Mouse (Mus musculus) liver, adult 2 months (tissue): ENCODE results near the gene Hyal2. TPM values are rescaled to one million over a fixed set of nuclear protein-coding genes. Genes with fewer than 3 reads are reported as not detected.

Experiments
- DNase-seq: peaks from one replicate; pipeline ENCODE4 v3.0.0-alpha.2; 2011; ENCODE audit warnings: low read depth, low spot score; ENCODE audit errors: extremely low read depth
- H3K27ac ChIP-seq: fragments of 200-500 bp; replicated peaks from 2 replicates; pipeline ENCODE4 v1.5.1; 2012; ENCODE audit warnings: low read depth, mild to moderate bottlenecking, control low read depth, inconsistent platforms, low read length; ENCODE audit not compliant: insufficient read depth
- H3K27me3 ChIP-seq: fragments of 200-500 bp; 2 replicates; pipeline ENCODE4 v1.6.1; 2012; ENCODE audit warnings: mild to moderate bottlenecking, moderate library complexity, low read length, inconsistent platforms; ENCODE audit not compliant: control insufficient read depth, insufficient read depth
- H3K36me3 ChIP-seq: fragments of 200-500 bp; 2 replicates; pipeline ENCODE4 v1.6.1; 2012; ENCODE audit warnings: low read length, inconsistent platforms; ENCODE audit not compliant: control insufficient read depth, insufficient read depth
- H3K4me1 ChIP-seq: fragments of 200-500 bp; 2 replicates; pipeline ENCODE4 v1.6.1; 2011; ENCODE audit warnings: low read length; ENCODE audit not compliant: control insufficient read depth, insufficient read depth
- H3K4me3 ChIP-seq: fragments of 200-500 bp; 2 replicates; pipeline ENCODE4 v1.5.1; 2011; ENCODE audit warnings: low read depth, mild to moderate bottlenecking, control low read depth, low read length, moderate library complexity; ENCODE audit not compliant: insufficient read depth
- H3K79me2 ChIP-seq: fragments of 200-500 bp; 2 replicates; pipeline ENCODE4 v1.6.1; 2012; ENCODE audit warnings: inconsistent platforms, mild to moderate bottlenecking, low read length, moderate library complexity; ENCODE audit not compliant: control insufficient read depth, insufficient read depth
- H3K9ac ChIP-seq: fragments of 200-500 bp; 2 replicates; pipeline ENCODE4 v1.6.1; 2012; ENCODE audit warnings: low read depth, mild to moderate bottlenecking, control low read depth, inconsistent platforms, low read length
- CTCF ChIP-seq: fragments of 200-500 bp; IDR thresholded peaks from 2 replicates; pipeline ENCODE4 v1.5.1; 2011; ENCODE audit warnings: low read depth, low read length, control low read depth
- POLR2A ChIP-seq: fragments of 200-500 bp; IDR thresholded peaks from 2 replicates; pipeline ENCODE4 v1.6.1; 2011; ENCODE audit warnings: low read length, control low read depth; ENCODE audit not compliant: insufficient read depth; ENCODE audit errors: extremely low read depth
- WGBS: fragments of 180-500 bp; shearing (Covaris S2); methylation state at CpG from one replicate; pipeline ENCODE4 v1.1.7; 2018; 5-methylcytosine and 5-hydroxymethylcytosine counted together
- polyA plus RNA-seq: library from polyadenylated mRNA; depleted of rRNA; stranded (reverse); fragments of >200 nt; gene quantifications from 2 replicates; pipeline ENCODE4 v1.2.3, GENCODE M21; 2012
- total RNA-seq: library from RNA; depleted of rRNA; stranded (reverse); fragments of >200 nt; gene quantifications from 2 replicates; pipeline ENCODE4 v1.2.3, GENCODE M21; 2014

The Hyal2 gene
- total and polyA plus RNA-seq, 2 experiments = 38.4 to 64.1 TPM

DNA sequence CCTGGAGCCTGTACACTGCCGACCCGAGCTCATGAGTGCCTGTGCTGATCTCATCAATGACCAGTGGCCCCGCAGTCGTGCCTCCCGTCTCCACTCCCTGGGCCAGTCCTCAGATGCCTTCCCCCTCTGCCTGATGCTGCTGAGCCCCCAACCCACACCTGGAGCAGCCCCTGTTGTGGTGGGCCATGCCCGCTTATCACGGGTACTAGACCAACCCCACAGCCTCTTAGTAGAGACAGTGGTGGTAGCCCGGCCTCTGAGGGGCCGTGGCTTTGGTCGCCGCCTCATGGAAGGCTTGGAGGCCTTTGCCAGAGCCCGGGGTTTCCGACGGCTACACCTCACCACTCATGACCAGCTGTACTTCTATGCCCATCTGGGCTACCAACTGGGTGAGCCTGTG lies 15.4 kb downstream of the Hyal2 start:
- peak overlapping the region; percentile 13 for H3K27ac ChIP-seq
- H3K79me2 ChIP-seq = peaks cover 5% of the 10 kb centered on the region; the same call in 1 of the 2 replicates
- H3K27me3 ChIP-seq = no peaks in the 10 kb centered on the region
- peaks cover 21% of the 10 kb centered on the region for H3K4me1 ChIP-seq
- H3K9ac ChIP-seq = no peak overlapping the region
- TF ChIP-seq CTCF (no peak), POLR2A (no peak)
- 89% methylated on average over 14 of the region's 14 CpGs for WGBS
- H3K36me3 ChIP-seq = peaks cover 2% of the 10 kb centered on the region; the same call in 1 of the 2 replicates
- no peak overlapping the region for H3K4me3 ChIP-seq
- no peak for DNase-seq

- H3K4me1 ChIP-seq = peaks cover 30% of the 10 kb centered on the region
- no peak overlapping the region for H3K4me3 ChIP-seq
- no peak overlapping the region for H3K9ac ChIP-seq
- no peaks in the 10 kb centered on the region for H3K79me2 ChIP-seq
- no peaks in the 10 kb centered on the region for H3K36me3 ChIP-seq
- no peak for TF ChIP-seq POLR2A
- no peak for TF ChIP-seq CTCF
- H3K27me3 ChIP-seq = no peaks in the 10 kb centered on the region
- WGBS = 88% methylated on average over 5 of the region's 5 CpGs
- DNase-seq = no peak
- H3K27ac ChIP-seq = no peak overlapping the region
Observed at GRCm38 (mm10) chr9:107586504-107586903, 18.8 kb downstream of the Hyal2 start.

DNA sequence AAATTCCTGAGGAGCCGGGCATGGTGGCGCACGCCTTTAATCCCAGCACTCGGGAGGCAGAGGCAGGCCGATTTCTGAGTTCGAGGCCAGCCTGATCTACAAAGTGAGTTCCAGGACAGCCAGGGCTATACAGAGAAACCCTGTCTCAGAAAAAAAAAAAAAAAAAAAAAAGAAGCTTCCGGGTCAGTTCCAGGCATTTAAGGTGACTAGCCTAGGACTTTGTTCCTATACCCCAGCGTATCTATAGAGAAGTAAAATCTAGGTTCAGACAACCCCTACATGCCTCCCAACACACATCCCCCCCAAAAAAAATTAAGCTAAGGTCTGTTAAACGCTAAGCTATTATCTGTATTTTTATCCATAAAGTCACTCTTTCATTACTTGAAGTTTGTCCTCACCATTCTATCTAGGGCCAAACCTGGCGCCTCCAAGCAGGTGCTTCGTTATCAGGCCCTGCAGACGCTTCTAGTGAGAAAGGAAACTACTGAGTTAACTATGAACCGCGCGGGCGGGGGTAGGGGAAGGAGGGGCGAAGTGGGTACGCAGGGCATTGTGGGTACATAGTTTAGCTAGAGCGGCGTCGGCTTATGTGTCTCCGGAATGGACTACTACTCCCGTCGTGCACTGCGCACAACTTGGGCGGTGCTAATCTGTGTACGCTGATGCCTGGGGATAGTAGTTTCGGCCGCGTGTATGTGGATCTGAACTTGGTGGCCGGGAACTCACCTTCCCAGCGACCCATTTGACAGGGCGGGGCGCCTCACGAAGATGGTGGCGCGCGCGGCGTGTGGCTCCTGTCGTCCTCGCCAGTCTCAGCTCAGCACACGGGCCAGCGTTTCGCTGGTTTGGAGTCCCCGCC lies 19.5 kb downstream of the Hyal2 start, which contains the start of gene Ifrd2:
Gene Ifrd2, plus strand, starts transcription at position 669 of the 859 bp plus-strand sequence.
- Histone ChIP-seq H3K27ac (peak within 1 kb of the TSS; percentile 88), H3K9ac (peak within 1 kb of the TSS; percentile 28), H3K27me3 (no peaks in the 10 kb centered on the region), H3K79me2 (no peaks in the 10 kb centered on the region), H3K4me3 (peak within 1 kb of the TSS; percentile 61), H3K36me3 (peaks cover 4% of the 10 kb centered on the region; the same call in 1 of the 2 replicates), H3K4me1 (peaks cover 25% of the 10 kb centered on the region)
- peak; percentile 99 for DNase-seq
- TF ChIP-seq CTCF (no peak), POLR2A (no peak)
- WGBS = 9% methylated on average over 46 of the region's 46 CpGs

GRCm38 (mm10) chr9:107587833-107588639 lies 20.3 kb downstream of the Hyal2 start:
- peak overlapping the region; percentile 28 for H3K9ac ChIP-seq
- no peaks in the 10 kb centered on the region for H3K79me2 ChIP-seq
- TF ChIP-seq CTCF (no peak), POLR2A (no peak)
- peaks cover 4% of the 10 kb centered on the region; the same call in 1 of the 2 replicates for H3K36me3 ChIP-seq
- H3K27ac ChIP-seq = peak overlapping the region; percentile 88
- H3K4me1 ChIP-seq = peaks cover 25% of the 10 kb centered on the region
- no peaks in the 10 kb centered on the region for H3K27me3 ChIP-seq
- peak; percentile 85 for DNase-seq
- H3K4me3 ChIP-seq = peak overlapping the region; percentile 61
- under 1% methylated on average over 33 of the region's 33 CpGs for WGBS

GRCm38 (mm10) chr9:107590058-107590772 lies 22.5 kb downstream of the Hyal2 start:
- peaks cover 4% of the 10 kb centered on the region; the same call in 1 of the 2 replicates for H3K36me3 ChIP-seq
- H3K27ac ChIP-seq = peak overlapping the region; percentile 65
- peak overlapping the region; percentile 9 for H3K9ac ChIP-seq
- no peaks in the 10 kb centered on the region for H3K27me3 ChIP-seq
- TF ChIP-seq CTCF (no peak), POLR2A (no peak)
- H3K4me1 ChIP-seq = peaks cover 33% of the 10 kb centered on the region
- WGBS = 26% methylated on average over 25 of the region's 25 CpGs
- no peak overlapping the region for H3K4me3 ChIP-seq
- no peaks in the 10 kb centered on the region for H3K79me2 ChIP-seq
- no peak for DNase-seq
